Mouse (Mus musculus) urinary bladder, postnatal 36 days (tissue): ENCODE data around the gene Lpp.
A peak's percentile ranks its signal among the peaks of the same experiment; 100 is the strongest.
"Not testable (repeated sequence)": the region's sequence is repeated elsewhere in the genome, so short reads cannot be mapped to it uniquely, and the experiment has no call there.

ENCODE experiments used
- DNase-seq, 2 experiments: peaks; one replicate each; pipeline ENCODE4 v3.0.0; 2022; ENCODE audit warnings: low spot score in 2 of 2, mixed read lengths in 1 of 2

Lpp gene

GRCm38 (mm10) chr16:24982828-24983227, 589.5 kb downstream of the Lpp start:
- no peak for DNase-seq

- DNase-seq: no peak
Observed at GRCm38 (mm10) chr16:24990331-24990730, 597.0 kb downstream of the Lpp start.

DNA sequence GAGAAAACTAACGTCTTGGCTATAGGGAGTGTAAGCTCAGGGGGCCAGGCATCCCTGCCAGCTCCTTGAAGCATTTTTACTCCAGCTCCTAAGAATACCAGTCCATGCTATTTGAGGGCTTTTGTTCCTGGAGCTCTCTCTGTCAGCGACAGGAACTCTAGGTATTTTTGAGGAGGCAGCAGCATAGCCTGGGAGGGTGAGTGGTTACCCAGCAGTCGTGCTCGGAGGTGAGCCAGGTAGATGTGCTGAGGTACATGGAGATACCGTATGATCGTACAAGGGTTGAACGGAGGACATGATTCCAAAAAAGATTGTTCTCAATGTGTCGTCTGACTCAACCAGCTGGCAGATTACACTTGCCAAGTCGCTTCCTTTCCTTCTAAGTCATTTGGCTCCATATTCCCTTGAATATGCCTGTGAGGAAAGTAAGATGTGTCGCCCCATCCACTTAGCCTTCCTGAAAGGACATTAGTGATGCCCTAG, 597.8 kb downstream of the Lpp start:
- no peak for DNase-seq

- no peak for DNase-seq
Observed at GRCm38 (mm10) chr16:24991995-24992394, 598.7 kb downstream of the Lpp start.

- DNase-seq: no peak
Observed at GRCm38 (mm10) chr16:24992494-24992893, 599.2 kb downstream of the Lpp start.

- no peak for DNase-seq
Observed at GRCm38 (mm10) chr16:25010980-25011877, 617.9 kb downstream of the Lpp start.

DNA sequence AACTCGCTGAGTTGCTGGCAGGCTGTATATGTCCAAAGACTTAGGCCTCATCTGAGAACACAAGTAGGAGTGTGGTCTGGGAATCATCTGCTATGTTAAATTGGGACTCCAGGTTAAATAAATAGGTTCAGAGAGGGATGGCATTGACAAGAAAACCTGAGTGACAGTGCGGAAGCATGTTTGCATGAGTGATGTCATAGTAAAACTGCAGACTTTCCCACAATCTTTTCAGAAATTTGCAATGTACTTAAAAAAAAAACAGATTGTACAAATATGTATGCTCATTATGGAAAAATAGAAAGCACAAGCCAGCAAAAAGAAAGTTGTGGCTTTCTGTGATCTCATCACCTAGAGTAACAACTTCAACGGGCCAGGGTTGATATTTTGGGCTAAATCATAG, 619.6 kb downstream of the Lpp start:
- DNase-seq: no peak

- DNase-seq: no peak
Observed at GRCm38 (mm10) chr16:25016261-25016836, 623.0 kb downstream of the Lpp start.

- no peak for DNase-seq
Observed at GRCm38 (mm10) chr16:25017046-25017445, 623.7 kb downstream of the Lpp start.

GRCm38 (mm10) chr16:25021743-25022359, 628.5 kb downstream of the Lpp start:
- DNase-seq: not testable (repeated sequence)

GRCm38 (mm10) chr16:25024591-25024990, 631.3 kb downstream of the Lpp start:
- DNase-seq: no peak

DNA sequence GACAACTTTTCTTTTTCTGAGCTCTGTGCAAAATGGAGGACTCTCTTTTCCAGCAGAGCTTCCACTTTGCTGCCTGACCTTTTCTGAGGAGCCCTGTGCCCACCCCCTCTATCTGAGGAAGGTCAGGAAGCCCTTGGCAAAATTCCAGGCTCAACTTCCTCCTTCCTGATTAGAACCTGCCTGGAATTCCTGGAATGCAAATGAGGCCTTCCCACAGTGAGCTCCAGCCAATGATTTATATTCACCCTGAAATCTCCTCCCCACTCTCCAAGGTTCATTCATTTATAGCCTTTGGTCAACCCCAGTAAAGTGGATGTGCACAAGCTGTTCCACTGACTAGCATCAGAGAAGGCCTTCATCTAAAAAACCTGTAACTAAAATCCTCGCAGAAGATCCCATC, 632.9 kb downstream of the Lpp start:
- DNase-seq: no peak

GRCm38 (mm10) chr16:25029548-25029947, 636.2 kb downstream of the Lpp start:
- DNase-seq: no peak

GRCm38 (mm10) chr16:25037361-25037760, 644.1 kb downstream of the Lpp start:
- DNase-seq: no peak

GRCm38 (mm10) chr16:25038529-25038928, 645.2 kb downstream of the Lpp start:
- DNase-seq: no peak

- no peak for DNase-seq
Observed at GRCm38 (mm10) chr16:25039904-25040303, 646.6 kb downstream of the Lpp start.

- peak in 1 of 2 experiments; percentile 29 for DNase-seq
Observed at GRCm38 (mm10) chr16:25041165-25041564, 647.9 kb downstream of the Lpp start.

- DNase-seq: peak in 1 of 2 experiments; percentile 34
Observed at GRCm38 (mm10) chr16:25041855-25042529, 648.7 kb downstream of the Lpp start.
